Mouse (Mus musculus): ENCODE results near the gene Cd93.

Gene Cd93

GRCm38 (mm10) chr2:148398901-148399685, 44.3 kb downstream of the Cd93 start:
- no peak for DNase-seq

GRCm38 (mm10) chr2:148397784-148398100, 45.6 kb downstream of the Cd93 start:
- DNase-seq = no peak

DNA sequence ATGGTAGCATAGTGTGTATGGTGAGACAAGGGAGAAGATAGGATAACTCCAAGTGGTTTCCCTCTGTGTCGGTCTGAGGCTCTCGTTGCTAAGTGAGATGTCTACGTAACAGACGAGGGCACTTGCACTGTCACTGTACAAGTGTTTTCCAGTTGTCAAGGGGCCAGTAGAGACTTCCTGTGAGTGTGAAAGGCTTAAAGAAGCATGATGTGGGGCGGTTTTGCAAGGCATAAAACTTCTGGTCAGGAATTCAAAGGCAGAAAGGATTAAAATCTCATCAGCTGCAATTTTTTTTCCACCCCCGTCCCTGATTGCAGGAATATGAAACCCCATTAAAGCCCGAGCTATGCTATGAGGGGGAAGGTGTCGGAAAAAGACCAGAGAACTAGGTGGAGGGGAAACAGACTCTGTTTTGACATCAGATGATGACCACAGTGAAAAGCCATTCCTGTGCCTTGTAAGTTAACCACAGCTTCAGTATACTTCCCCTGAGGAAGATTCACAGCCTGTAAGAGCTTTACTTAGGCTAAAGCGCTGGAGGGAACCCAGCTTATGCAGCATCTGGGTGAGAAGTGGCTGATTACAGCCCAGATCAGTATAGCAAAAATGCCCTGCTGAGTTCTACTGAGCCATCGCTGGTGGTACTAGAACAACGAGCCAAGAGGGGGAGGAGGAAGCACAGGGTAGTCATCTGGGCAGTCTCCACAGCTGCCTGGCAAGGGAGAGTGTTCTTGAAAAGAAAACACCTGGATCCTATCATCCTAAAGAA, 46.2 kb downstream of the Cd93 start:
- no peak for DNase-seq

- no peak for DNase-seq
These were observed 47.2 kb downstream of the Cd93 start for GRCm38 (mm10) chr2:148396209-148396608.

DNA sequence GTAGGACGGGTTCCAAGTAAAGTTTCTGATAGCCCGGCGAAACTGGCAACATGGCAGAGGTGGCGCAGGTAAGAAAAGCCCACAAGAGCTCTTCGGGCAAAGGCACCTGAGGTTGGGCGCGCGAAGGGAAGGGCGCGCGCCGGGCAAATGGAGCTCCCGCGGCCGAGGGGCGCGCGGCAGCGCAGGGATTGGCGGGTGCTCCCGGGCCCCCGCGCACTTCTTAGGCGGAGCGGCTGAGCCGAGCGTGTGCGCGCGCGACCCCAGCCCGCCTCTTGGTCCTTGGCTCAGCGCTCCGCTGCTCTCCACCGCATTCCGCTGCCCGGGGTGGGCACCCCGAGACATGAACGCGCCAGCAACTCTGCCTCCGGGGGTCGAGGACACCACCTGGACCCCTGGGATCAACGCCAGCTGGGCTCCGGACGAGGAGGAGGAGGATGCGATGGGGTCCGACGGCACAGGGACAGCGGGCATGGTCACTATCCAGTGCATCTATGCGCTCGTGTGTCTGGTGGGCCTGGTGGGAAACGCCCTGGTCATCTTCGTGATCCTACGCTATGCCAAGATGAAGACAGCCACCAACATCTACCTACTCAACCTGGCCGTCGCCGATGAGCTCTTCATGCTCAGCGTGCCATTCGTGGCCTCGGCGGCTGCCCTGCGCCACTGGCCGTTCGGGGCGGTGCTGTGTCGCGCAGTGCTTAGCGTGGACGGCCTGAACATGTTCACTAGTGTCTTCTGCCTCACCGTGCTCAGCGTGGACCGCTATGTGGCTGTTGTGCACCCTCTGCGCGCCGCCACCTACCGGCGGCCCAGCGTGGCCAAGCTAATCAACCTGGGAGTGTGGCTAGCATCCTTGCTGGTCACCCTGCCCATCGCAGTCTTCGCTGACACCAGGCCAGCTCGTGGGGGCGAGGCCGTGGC, 48.0 kb downstream of the Cd93 start, which contains the start of gene Sstr4:
Gene Sstr4 (plus strand): TSS at position 214 of the 921 bp plus-strand sequence.
- DNase-seq = no peak

GRCm38 (mm10) chr2:148393846-148394245, 49.5 kb downstream of the Cd93 start:
- no peak for DNase-seq

GRCm38 (mm10) chr2:148393149-148393548, 50.2 kb downstream of the Cd93 start:
- DNase-seq = no peak

- no peak for DNase-seq
These were observed 55.4 kb downstream of the Cd93 start for GRCm38 (mm10) chr2:148387652-148388581.

- no peak for DNase-seq
These were observed 56.4 kb downstream of the Cd93 start for GRCm38 (mm10) chr2:148386927-148387326.

Measured in cerebellum, adult 9-11 months (tissue).